Mouse (Mus musculus): ENCODE results near the gene Pigx. TPM values are rescaled to one million over a fixed set of nuclear protein-coding genes. Genes with fewer than 3 reads are reported as not detected.

The Pigx gene
- polyA plus RNA-seq, 1 experiment from 2014 or later: 89.3 TPM

GRCm38 (mm10) chr16:32124444-32125335 lies 25.1 kb upstream of the Pigx start:
- Histone ChIP-seq H3K4me1 (no peaks in the 10 kb centered on the region), H3K36me3 (no peaks in the 10 kb centered on the region)
- 70% methylated on average over 17 of the region's 17 CpGs for WGBS

GRCm38 (mm10) chr16:32124020-32124419 lies 24.5 kb upstream of the Pigx start:
- Histone ChIP-seq H3K9me3 (no peaks in the 10 kb centered on the region), H3K4me2 (no peak overlapping the region), H3K4me3 (no peak overlapping the region), H3K27ac (0 out of 2 replicates have a peak overlapping the region, but pooled peaks have one; percentile 22), H3K36me3 (no peaks in the 10 kb centered on the region), H3K27me3 (no peaks in the 10 kb centered on the region), H3K4me1 (no peaks in the 10 kb centered on the region), H3K9ac (no peak overlapping the region)
- WGBS: 88% methylated on average over 7 of the region's 7 CpGs
- ATAC-seq (ENCODE audit: insufficient number of reproducible peaks, low FRiP score, low TSS enrichment, low read depth): no peak

More at GRCm38 (mm10) chr16:32124444-32125335, 25.1 kb upstream of the Pigx start:
- Histone ChIP-seq H3K4me3 (no peak overlapping the region), H3K9me3 (no peaks in the 10 kb centered on the region), H3K27me3 (no peaks in the 10 kb centered on the region), H3K27ac (0 out of 2 replicates have a peak overlapping the region, but pooled peaks have one; percentile 22), H3K4me2 (no peak overlapping the region), H3K9ac (no peak overlapping the region)
- ATAC-seq (ENCODE audit: insufficient number of reproducible peaks, low FRiP score, low TSS enrichment, low read depth): no peak

GRCm38 (mm10) chr16:32120454-32120853 lies 20.9 kb upstream of the Pigx start:
- Histone ChIP-seq H3K9ac (no peak overlapping the region), H3K4me3 (no peak overlapping the region), H3K4me2 (no peak overlapping the region), H3K36me3 (no peaks in the 10 kb centered on the region), H3K27me3 (no peaks in the 10 kb centered on the region), H3K4me1 (no peaks in the 10 kb centered on the region; the same call in 1 of the 2 replicates), H3K27ac (no peak overlapping the region), H3K9me3 (no peaks in the 10 kb centered on the region)
- no peak for ATAC-seq (ENCODE audit: insufficient number of reproducible peaks, low FRiP score, low TSS enrichment, low read depth)
- whole genome bisulfite sequencing: 75% methylated on average over 3 of the region's 3 CpGs

- Histone ChIP-seq H3K9ac (no peak overlapping the region), H3K9me3 (no peaks in the 10 kb centered on the region), H3K27ac (peak overlapping the region; percentile 39; the same call in 1 of the 2 replicates), H3K4me2 (no peak overlapping the region), H3K4me1 (peaks cover 6% of the 10 kb centered on the region), H3K27me3 (no peaks in the 10 kb centered on the region), H3K36me3 (no peaks in the 10 kb centered on the region), H3K4me3 (no peak overlapping the region)
- no peak for ATAC-seq (ENCODE audit: insufficient number of reproducible peaks, low FRiP score, low TSS enrichment, low read depth)
- WGBS: 35% methylated on average over 5 of the region's 5 CpGs
Observed at GRCm38 (mm10) chr16:32116186-32116585, 16.6 kb upstream of the Pigx start.

GRCm38 (mm10) chr16:32115781-32116180 lies 16.2 kb upstream of the Pigx start:
- peak overlapping the region; percentile 39; the same call in 1 of the 2 replicates for H3K27ac ChIP-seq
- no peak for ATAC-seq (ENCODE audit: insufficient number of reproducible peaks, low FRiP score, low TSS enrichment, low read depth)
- no peaks in the 10 kb centered on the region for H3K36me3 ChIP-seq
- no peak overlapping the region for H3K4me3 ChIP-seq
- H3K4me1 ChIP-seq: peaks cover 6% of the 10 kb centered on the region
- no peaks in the 10 kb centered on the region for H3K9me3 ChIP-seq
- no peak overlapping the region for H3K4me2 ChIP-seq
- no peak overlapping the region for H3K9ac ChIP-seq
- 47% methylated on average over 6 of the region's 6 CpGs for WGBS
- H3K27me3 ChIP-seq: no peaks in the 10 kb centered on the region

- Histone ChIP-seq H3K4me3 (no peak overlapping the region), H3K27ac (peak overlapping the region; percentile 33; the same call in 1 of the 2 replicates), H3K9ac (no peak overlapping the region), H3K4me1 (peaks cover 6% of the 10 kb centered on the region), H3K36me3 (no peaks in the 10 kb centered on the region), H3K4me2 (no peak overlapping the region), H3K9me3 (no peaks in the 10 kb centered on the region), H3K27me3 (no peaks in the 10 kb centered on the region)
- no peak for ATAC-seq (ENCODE audit: insufficient number of reproducible peaks, low FRiP score, low TSS enrichment, low read depth)
- WGBS: 10% methylated on average over 15 of the region's 15 CpGs
Observed at GRCm38 (mm10) chr16:32114968-32115695, 15.6 kb upstream of the Pigx start.

- Histone ChIP-seq H3K4me1 (peaks cover 6% of the 10 kb centered on the region), H3K27ac (peak overlapping the region; percentile 33; the same call in 1 of the 2 replicates), H3K9me3 (no peaks in the 10 kb centered on the region), H3K27me3 (no peaks in the 10 kb centered on the region), H3K36me3 (peaks cover 3% of the 10 kb centered on the region; the same call in 1 of the 2 replicates), H3K4me2 (no peak overlapping the region), H3K9ac (no peak overlapping the region), H3K4me3 (no peak overlapping the region)
- 84% methylated on average over 10 of the region's 10 CpGs for WGBS
- ATAC-seq (ENCODE audit: insufficient number of reproducible peaks, low FRiP score, low TSS enrichment, low read depth): no peak
Observed at GRCm38 (mm10) chr16:32114406-32114805, 14.9 kb upstream of the Pigx start.

GRCm38 (mm10) chr16:32113541-32114218 lies 14.1 kb upstream of the Pigx start:
- no peak; the same call in 1 of the 2 replicates for ATAC-seq (ENCODE audit: insufficient number of reproducible peaks, low FRiP score, low TSS enrichment, low read depth)
- H3K9ac ChIP-seq: no peak overlapping the region
- peaks cover 6% of the 10 kb centered on the region for H3K4me1 ChIP-seq
- H3K27me3 ChIP-seq: no peaks in the 10 kb centered on the region
- no peak overlapping the region for H3K4me3 ChIP-seq
- H3K9me3 ChIP-seq: no peaks in the 10 kb centered on the region
- H3K4me2 ChIP-seq: no peak overlapping the region
- H3K27ac ChIP-seq: no peak overlapping the region; the same call in 1 of the 2 replicates
- WGBS: 62% methylated on average over 23 of the region's 23 CpGs
- peaks cover 9% of the 10 kb centered on the region for H3K36me3 ChIP-seq

GRCm38 (mm10) chr16:32110951-32111699 lies 11.6 kb upstream of the Pigx start:
- Histone ChIP-seq H3K36me3 (peaks cover 27% of the 10 kb centered on the region), H3K4me2 (no peak overlapping the region), H3K9me3 (no peaks in the 10 kb centered on the region), H3K4me1 (peaks cover 6% of the 10 kb centered on the region), H3K27me3 (no peaks in the 10 kb centered on the region), H3K4me3 (no peak overlapping the region), H3K9ac (no peak overlapping the region), H3K27ac (no peak overlapping the region)
- 60% methylated on average over 15 of the region's 15 CpGs for WGBS
- ATAC-seq (ENCODE audit: insufficient number of reproducible peaks, low FRiP score, low TSS enrichment, low read depth): no peak

GRCm38 (mm10) chr16:32108578-32108977 lies 9.0 kb upstream of the Pigx start:
- H3K36me3 ChIP-seq: peaks cover 40% of the 10 kb centered on the region

GRCm38 (mm10) chr16:32108170-32108569 lies 8.6 kb upstream of the Pigx start:
- Histone ChIP-seq H3K4me3 (no peak overlapping the region), H3K4me1 (no peaks in the 10 kb centered on the region), H3K4me2 (no peak overlapping the region), H3K36me3 (peaks cover 44% of the 10 kb centered on the region), H3K9ac (no peak overlapping the region), H3K9me3 (no peaks in the 10 kb centered on the region), H3K27me3 (no peaks in the 10 kb centered on the region), H3K27ac (no peak overlapping the region)
- 78% methylated on average over 7 of the region's 7 CpGs for WGBS
- no peak for ATAC-seq (ENCODE audit: insufficient number of reproducible peaks, low FRiP score, low TSS enrichment, low read depth)

More at GRCm38 (mm10) chr16:32108578-32108977, 9.0 kb upstream of the Pigx start:
- Histone ChIP-seq H3K9me3 (no peaks in the 10 kb centered on the region), H3K27me3 (no peaks in the 10 kb centered on the region), H3K27ac (no peak overlapping the region), H3K4me2 (no peak overlapping the region), H3K9ac (no peak overlapping the region), H3K4me1 (no peaks in the 10 kb centered on the region), H3K4me3 (no peak overlapping the region)
- ATAC-seq (ENCODE audit: insufficient number of reproducible peaks, low FRiP score, low TSS enrichment, low read depth): no peak
- WGBS: 93% methylated on average over 2 of the region's 2 CpGs

Data from limb, embryonic 15.5 days (tissue).